Mouse (Mus musculus) gastrocnemius, postnatal 25 days (tissue): Measurements from ENCODE around the gene Stk24. TPM values are rescaled to one million over a fixed set of nuclear protein-coding genes. Genes with fewer than 3 reads are reported as not detected.

Source experiments
- DNase-seq: peaks from one replicate; pipeline ENCODE4 v3.0.0; 2022
- total RNA-seq, 2 experiments: library from RNA; stranded (reverse); gene quantifications; 1 replicate in 1 of 2; 2 replicates in 1 of 2; pipeline ENCODE4 v1.2.3; 2021

Gene Stk24
- total RNA-seq, 2 experiments from 2014 or later, result 25.5 to 28.1 TPM

GRCm38 (mm10) chr14:121379116-121379826, 540 bp downstream of the Stk24 start:
- DNase-seq, result peak; percentile 83

- peak; percentile 54 for DNase-seq
Observed at GRCm38 (mm10) chr14:121378243-121379115, 1.3 kb downstream of the Stk24 start.

GRCm38 (mm10) chr14:121376566-121376965, 3.2 kb downstream of the Stk24 start:
- no peak for DNase-seq

- DNase-seq, result no peak
Observed at GRCm38 (mm10) chr14:121373901-121374300, 5.9 kb downstream of the Stk24 start.

- DNase-seq, result no peak
Observed at GRCm38 (mm10) chr14:121373020-121373419, 6.8 kb downstream of the Stk24 start.

GRCm38 (mm10) chr14:121371911-121372820, 7.6 kb downstream of the Stk24 start:
- no peak for DNase-seq

GRCm38 (mm10) chr14:121369385-121369784, 10.4 kb downstream of the Stk24 start:
- DNase-seq, result no peak

- DNase-seq, result no peak
Observed at GRCm38 (mm10) chr14:121368108-121368705, 11.6 kb downstream of the Stk24 start.

- no peak for DNase-seq
Observed at GRCm38 (mm10) chr14:121365991-121366728, 13.7 kb downstream of the Stk24 start.

- no peak for DNase-seq
Observed at GRCm38 (mm10) chr14:121365390-121365789, 14.4 kb downstream of the Stk24 start.

GRCm38 (mm10) chr14:121364282-121364681, 15.5 kb downstream of the Stk24 start:
- no peak for DNase-seq

- DNase-seq, result peak; percentile 82
Observed at GRCm38 (mm10) chr14:121361319-121362114, 18.3 kb downstream of the Stk24 start.

GRCm38 (mm10) chr14:121359850-121360249, 20.0 kb downstream of the Stk24 start:
- no peak for DNase-seq

- no peak for DNase-seq
Observed at GRCm38 (mm10) chr14:121359015-121359414, 20.8 kb downstream of the Stk24 start.

GRCm38 (mm10) chr14:121358327-121358726, 21.5 kb downstream of the Stk24 start:
- DNase-seq, result no peak

- no peak for DNase-seq
Observed at GRCm38 (mm10) chr14:121356336-121356862, 23.4 kb downstream of the Stk24 start.

GRCm38 (mm10) chr14:121355732-121356131, 24.1 kb downstream of the Stk24 start:
- DNase-seq, result no peak

GRCm38 (mm10) chr14:121353648-121354377, 26.0 kb downstream of the Stk24 start:
- no peak for DNase-seq

GRCm38 (mm10) chr14:121352744-121353143, 27.1 kb downstream of the Stk24 start:
- no peak for DNase-seq
